Mouse (Mus musculus) MEL (cell line): ENCODE measurements around the gene Elobl. TPM values are rescaled to one million over a fixed set of nuclear protein-coding genes. Genes with fewer than 3 reads are reported as not detected.

Experiments
- DNase-seq: peaks from one replicate; pipeline ENCODE4 v3.0.0; 2011; ENCODE audit warnings: low read depth, low spot score
- H3K27ac ChIP-seq: 2 replicates; pipeline ENCODE4 v1.5.1; 2012; ENCODE audit warnings: low read depth, mild to moderate bottlenecking, control low read depth, low read length, moderate library complexity; ENCODE audit not compliant: control insufficient read depth
- H3K27me3 ChIP-seq, 2 experiments: fragments of 150-350 bp in 1 of 2; sonication (generic) in 1 of 2; 2 replicates each; pipeline ENCODE4 v1.6.1; 2012; ENCODE audit warnings: low read length in 2 of 2, mild to moderate bottlenecking in 2 of 2, improper control_type of control experiment in 1 of 2, moderate library complexity in 1 of 2; ENCODE audit not compliant: insufficient read depth in 2 of 2, control insufficient read depth in 1 of 2
- H3K36me3 ChIP-seq, 2 experiments: 2 replicates each; pipeline ENCODE4 v1.6.1; 2012 to 2014; ENCODE audit warnings: low read length in 2 of 2, improper control_type of control experiment in 1 of 2, inconsistent platforms in 1 of 2, mild to moderate bottlenecking in 1 of 2; ENCODE audit not compliant: insufficient read depth in 2 of 2, control insufficient read depth in 1 of 2
- H3K4me1 ChIP-seq, 2 experiments: fragments of 150-350 bp in 1 of 2; sonication (generic) in 1 of 2; 2 replicates each; pipeline ENCODE4 v1.6.1; 2012; ENCODE audit warnings: low read length in 2 of 2, improper control_type of control experiment in 1 of 2, mild to moderate bottlenecking in 1 of 2; ENCODE audit not compliant: insufficient read depth in 2 of 2, control insufficient read depth in 1 of 2
- H3K4me3 ChIP-seq, 2 experiments: fragments of 150-350 bp in 1 of 2; sonication (generic) in 1 of 2; 2 replicates each; pipeline ENCODE4 v1.5.1; 2012; ENCODE audit warnings: low read depth in 2 of 2, low read length in 2 of 2, mild to moderate bottlenecking in 2 of 2, moderate library complexity in 2 of 2, control low read depth in 1 of 2, improper control_type of control experiment in 1 of 2; ENCODE audit not compliant: control insufficient read depth in 1 of 2, insufficient read depth in 1 of 2
- H3K79me2 ChIP-seq: 2 replicates; pipeline ENCODE4 v1.6.1; 2012; ENCODE audit warnings: mild to moderate bottlenecking, low read length, moderate library complexity; ENCODE audit not compliant: control insufficient read depth, poor library complexity, insufficient read depth
- H3K9ac ChIP-seq: 2 replicates; pipeline ENCODE4 v1.6.1; 2012; ENCODE audit warnings: low read depth, mild to moderate bottlenecking, control low read depth, low read length, moderate library complexity; ENCODE audit not compliant: control insufficient read depth, poor library complexity, severe bottlenecking
- H3K9me3 ChIP-seq: fragments of 150-350 bp; sonication (generic); replicated peaks from 2 replicates; pipeline ENCODE4 v1.6.1; 2012; ENCODE audit warnings: mild to moderate bottlenecking, low read length, improper control_type of control experiment, moderate library complexity; ENCODE audit not compliant: insufficient read depth
- BHLHE40 ChIP-seq: IDR thresholded peaks from 2 replicates; pipeline ENCODE4 v1.6.1; 2012; ENCODE audit warnings: low read depth, mild to moderate bottlenecking, inconsistent platforms, low read length, improper control_type of control experiment, borderline replicate concordance
- CHD1 ChIP-seq: IDR thresholded peaks from 2 replicates; pipeline ENCODE4 v1.6.1; 2012; ENCODE audit warnings: low read depth, mild to moderate bottlenecking, inconsistent platforms, low read length, improper control_type of control experiment
- CHD2 ChIP-seq: IDR thresholded peaks from 2 replicates; pipeline ENCODE4 v1.6.1; 2011; ENCODE audit warnings: low read length, improper control_type of control experiment
- CTCF ChIP-seq, 3 experiments: IDR thresholded peaks in 2 of 3; conservative IDR thresholded peaks in 1 of 3; 2 replicates each; pipeline ENCODE4 v1.5.1; 2011 to 2012; ENCODE audit warnings: low read length in 3 of 3, low read depth in 2 of 3, mild to moderate bottlenecking in 2 of 3, improper control_type of control experiment in 1 of 3, inconsistent platforms in 1 of 3, mixed read lengths in 1 of 3, moderate library complexity in 1 of 3; ENCODE audit not compliant: control insufficient read depth in 1 of 3, insufficient read depth in 1 of 3, poor library complexity in 1 of 3, severe bottlenecking in 1 of 3
- ELF1 ChIP-seq: IDR thresholded peaks from 2 replicates; pipeline ENCODE4 v1.6.1; 2014; ENCODE audit warnings: low read depth, mild to moderate bottlenecking, inconsistent platforms, low read length, improper control_type of control experiment, moderate library complexity
- ETS1 ChIP-seq: IDR thresholded peaks from 2 replicates; pipeline ENCODE4 v1.6.1; 2012; ENCODE audit warnings: low read depth, mild to moderate bottlenecking, inconsistent platforms, low read length, improper control_type of control experiment, moderate library complexity
- GATA1 ChIP-seq: IDR thresholded peaks from 2 replicates; pipeline ENCODE4 v1.6.1; 2011; ENCODE audit warnings: low read depth, low read length, improper control_type of control experiment
- HCFC1 ChIP-seq: IDR thresholded peaks from 2 replicates; pipeline ENCODE4 v1.6.1; 2012; ENCODE audit warnings: low read depth, mild to moderate bottlenecking, inconsistent platforms, low read length, improper control_type of control experiment, moderate library complexity
- MAFK ChIP-seq: IDR thresholded peaks from 2 replicates; pipeline ENCODE4 v1.6.1; 2011; ENCODE audit warnings: low read depth, mild to moderate bottlenecking, low read length, improper control_type of control experiment, borderline replicate concordance
- MAX ChIP-seq: IDR thresholded peaks from 2 replicates; pipeline ENCODE4 v1.6.1; 2011; ENCODE audit warnings: low read length, improper control_type of control experiment
- MAZ ChIP-seq: IDR thresholded peaks from 2 replicates; pipeline ENCODE4 v1.6.1; 2012; ENCODE audit warnings: low read depth, mild to moderate bottlenecking, inconsistent platforms, low read length, improper control_type of control experiment
- MXI1 ChIP-seq: IDR thresholded peaks from 2 replicates; pipeline ENCODE4 v1.6.1; 2011; ENCODE audit warnings: mild to moderate bottlenecking, low read depth, low read length, improper control_type of control experiment
- MYC ChIP-seq: IDR thresholded peaks from 2 replicates; pipeline ENCODE4 v1.6.1; 2011; ENCODE audit warnings: low read depth, mild to moderate bottlenecking, low read length, improper control_type of control experiment, moderate library complexity
- RAD21 ChIP-seq: IDR thresholded peaks from 2 replicates; pipeline ENCODE4 v1.6.1; 2011; ENCODE audit warnings: mild to moderate bottlenecking, low read depth, low read length, improper control_type of control experiment
- SIN3A ChIP-seq: IDR thresholded peaks from 2 replicates; pipeline ENCODE4 v1.6.1; 2012; ENCODE audit warnings: low read length, improper control_type of control experiment, inconsistent platforms
- SMC3 ChIP-seq: IDR thresholded peaks from 2 replicates; pipeline ENCODE4 v1.6.1; 2011; ENCODE audit warnings: low read depth, low read length, improper control_type of control experiment
- ZC3H11A ChIP-seq: IDR thresholded peaks from 2 replicates; pipeline ENCODE4 v1.6.1; 2012; ENCODE audit warnings: low read depth, mild to moderate bottlenecking, inconsistent platforms, low read length, improper control_type of control experiment
- ZKSCAN1 ChIP-seq: IDR thresholded peaks from 2 replicates; pipeline ENCODE4 v1.6.1; 2012; ENCODE audit warnings: low read depth, mild to moderate bottlenecking, inconsistent platforms, low read length, improper control_type of control experiment, moderate library complexity
- ZNF384 ChIP-seq: IDR thresholded peaks from 2 replicates; pipeline ENCODE4 v1.6.1; 2012; ENCODE audit warnings: low read depth, mild to moderate bottlenecking, inconsistent platforms, low read length, improper control_type of control experiment
- polyA plus RNA-seq, 2 experiments: library from polyadenylated mRNA; stranded (reverse) in 1 of 2; unstranded in 1 of 2; fragments of >175 nt in 1 of 2; fragments of >200 nt in 1 of 2; gene quantifications; 2 replicates each; pipeline versions ENCODE4 v1.2.1 to v1.2.4; 2012; ENCODE audit warnings: low replicate concordance in 2 of 2, low read depth in 1 of 2; ENCODE audit not compliant: insufficient read length in 2 of 2, insufficient read depth in 1 of 2, missing spikeins in 1 of 2
- total RNA-seq: library from RNA; depleted of rRNA; stranded (reverse); fragments of 300-350 nt; gene quantifications from 2 replicates; pipeline ENCODE4 v1.2.3, GENCODE M21; 2012

Elobl gene
- total and polyA plus RNA-seq, 3 experiments: 0.58 to 0.72 TPM; not detected in 1

DNA sequence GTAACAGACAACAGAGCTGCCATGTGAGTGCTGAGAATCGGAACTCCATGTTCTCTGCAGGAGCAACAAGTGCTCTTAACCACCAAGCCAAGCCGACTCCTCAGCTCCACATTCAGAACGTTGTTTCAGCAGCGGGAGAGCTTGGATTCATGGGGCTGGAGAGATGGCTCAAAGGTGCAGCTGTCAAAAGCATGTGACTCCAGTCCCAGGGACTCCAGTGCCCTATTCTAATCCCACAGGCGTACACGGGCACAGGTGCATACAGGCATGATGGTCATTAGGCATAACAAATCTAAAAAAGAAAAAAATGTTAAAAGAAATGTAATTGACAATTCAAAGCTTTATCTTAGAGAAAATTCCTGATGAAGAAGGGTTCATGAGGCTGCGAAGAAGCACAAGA lies 26.5 kb upstream of the Elobl start:
- Histone ChIP-seq H3K4me1 (peaks cover 6 to 22% of the 10 kb centered on the region in 2 experiments), H3K36me3 (peaks cover 3 to 19% of the 10 kb centered on the region in 2 experiments), H3K27me3 (no peaks in the 10 kb centered on the region), H3K4me3 (no peak overlapping the region), H3K79me2 (no peaks in the 10 kb centered on the region), H3K9ac (no peak overlapping the region), H3K27ac (no peak overlapping the region), H3K9me3 (no peaks in the 10 kb centered on the region)
- TF ChIP-seq CHD1 (no peak), MAFK (no peak), ZNF384 (no peak), ETS1 (no peak), BHLHE40 (no peak), CHD2 (no peak), ZC3H11A (no peak), GATA1 (no peak), HCFC1 (no peak), MXI1 (no peak), RAD21 (no peak), MAZ (no peak), CTCF (IDR thresholded peaks at IDR 0.05 in 2 of 3, conservative IDR thresholded peaks at IDR 0.05 in 1 of 3; ENCODE audit: control insufficient read depth in 1 of 3, insufficient read depth in 1 of 3, low read depth in 2 of 3, low read length in 3 of 3, poor library complexity in 1 of 3, severe bottlenecking in 1 of 3) (no peak), SIN3A (no peak), MAX (no peak), ELF1 (no peak), SMC3 (no peak), MYC (no peak)
- DNase-seq: no peak

DNA sequence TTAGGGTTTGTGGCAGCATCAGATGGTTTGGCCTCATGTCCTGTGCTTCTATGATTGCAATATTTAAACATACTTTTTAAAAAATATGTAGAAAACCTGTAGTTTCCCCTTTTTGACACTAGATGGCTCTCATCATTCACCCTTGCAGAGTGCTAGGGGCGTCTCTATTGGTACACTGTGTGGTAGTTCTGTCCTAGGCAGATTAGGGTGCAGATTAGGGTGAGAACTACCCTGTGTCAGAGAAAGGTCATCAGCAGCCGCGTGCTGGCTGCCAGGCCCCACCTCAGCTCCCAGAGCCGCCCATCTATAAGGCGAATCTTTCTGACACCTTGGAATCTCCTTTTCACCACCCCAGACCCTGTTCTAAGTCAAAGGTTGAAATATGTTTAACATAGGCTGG lies 22.8 kb upstream of the Elobl start:
- Histone ChIP-seq H3K27me3 (no peaks in the 10 kb centered on the region), H3K36me3 (peaks cover 3 to 8% of the 10 kb centered on the region in 2 experiments), H3K4me3 (no peak overlapping the region), H3K9ac (no peak overlapping the region), H3K27ac (no peak overlapping the region), H3K4me1 (peaks cover 0 to 9% of the 10 kb centered on the region in 2 experiments; a peak in 3 of 4 replicates), H3K79me2 (no peaks in the 10 kb centered on the region), H3K9me3 (no peaks in the 10 kb centered on the region)
- peak; percentile 68 for DNase-seq
- TF ChIP-seq HCFC1: no peak
- no peak for TF ChIP-seq ZKSCAN1
- peak; percentile 38; the same call in 1 of the 2 replicates for TF ChIP-seq SMC3
- TF ChIP-seq RAD21: peak; percentile 48
- peak; percentile 11 to 49 (median 15); a peak in 2 of 6 replicates for TF ChIP-seq CTCF (IDR thresholded peaks at IDR 0.05 in 2 of 3, conservative IDR thresholded peaks at IDR 0.05 in 1 of 3; ENCODE audit: control insufficient read depth in 1 of 3, insufficient read depth in 1 of 3, low read depth in 2 of 3, low read length in 3 of 3, poor library complexity in 1 of 3, severe bottlenecking in 1 of 3)
